Mouse (Mus musculus): Measurements from ENCODE around the gene Spcs2.

The Spcs2 gene

DNA sequence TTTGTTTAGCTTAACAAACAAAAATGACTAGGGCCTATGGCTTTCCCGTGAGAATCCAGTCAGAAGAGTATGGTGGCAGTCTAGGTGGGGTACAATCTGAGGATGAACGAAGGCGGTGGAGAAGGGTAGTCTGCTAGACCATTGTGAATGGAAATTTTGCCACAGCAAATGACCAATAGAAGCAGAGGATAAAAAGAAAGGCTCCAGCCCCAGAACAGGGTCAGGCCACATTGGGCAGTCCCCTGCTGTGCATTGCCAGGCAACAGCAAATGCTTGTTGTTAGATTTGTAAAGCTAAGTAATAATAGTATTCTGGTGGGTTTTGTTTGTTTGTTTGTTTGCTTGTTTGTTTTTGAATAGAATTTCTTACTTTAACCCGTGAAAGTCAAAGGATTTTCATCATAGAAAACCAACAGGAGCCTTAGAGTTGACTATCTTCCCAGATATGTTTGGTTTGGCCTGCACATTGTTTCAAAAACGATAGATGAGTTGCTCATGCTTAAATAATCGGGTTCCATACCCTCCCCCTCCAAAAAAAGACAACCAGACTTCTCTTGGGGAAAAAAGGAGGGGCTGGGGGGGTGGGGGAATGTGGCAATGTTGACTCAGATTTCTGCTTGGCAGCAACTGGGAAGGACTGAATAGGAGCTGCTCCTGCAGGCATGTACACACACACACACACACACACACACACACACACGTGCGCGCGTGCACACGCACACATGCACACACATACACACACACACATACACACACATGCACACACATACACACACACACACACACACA, 1.2 kb upstream of the Spcs2 start:
- no peak for DNase-seq (ENCODE audit: low spot score in 2 of 2)

DNA sequence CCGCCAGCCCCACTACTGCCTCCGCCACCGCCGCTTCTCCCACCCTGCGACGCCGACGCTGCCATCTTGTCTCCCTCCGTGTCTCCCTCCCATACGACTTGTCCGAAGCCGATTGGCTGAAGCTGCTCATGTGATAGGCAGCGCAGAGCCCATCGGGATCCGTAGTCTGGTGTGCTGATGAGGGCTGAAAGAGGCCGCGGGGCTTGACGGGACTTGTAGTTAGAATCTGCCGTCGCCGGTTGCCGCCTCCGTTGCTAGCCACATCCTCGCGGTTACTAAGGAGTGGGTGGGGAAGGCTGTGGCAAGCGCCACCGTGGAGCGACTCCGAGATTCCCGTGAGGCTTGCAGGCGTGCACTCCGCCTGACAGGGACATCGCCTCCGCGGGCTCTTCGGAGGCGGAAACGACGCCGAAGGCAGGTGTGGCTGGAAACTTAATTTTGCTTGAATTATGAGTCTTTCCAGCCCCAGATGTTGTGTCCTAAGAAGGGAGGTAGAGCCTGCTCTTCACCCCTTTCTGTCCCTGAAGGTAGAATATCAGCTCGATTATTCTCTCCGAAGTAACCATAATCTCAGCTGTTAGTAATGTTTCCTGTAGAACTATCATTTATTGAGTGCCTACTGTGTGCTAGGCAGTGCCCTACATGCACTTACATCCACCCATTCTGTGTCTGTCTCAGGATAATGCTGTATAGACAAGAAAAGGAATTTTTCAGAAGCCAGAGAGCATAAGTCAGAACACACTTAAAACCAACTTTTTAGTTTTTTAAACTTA, 4.3 kb downstream of the Spcs2 start, which contains the start of gene Xrra1:
Xrra1 (plus strand) TSS at position 304 of the 773 bp plus-strand sequence.
- DNase-seq (ENCODE audit: low spot score in 2 of 2) = peak; percentile 99

DNA sequence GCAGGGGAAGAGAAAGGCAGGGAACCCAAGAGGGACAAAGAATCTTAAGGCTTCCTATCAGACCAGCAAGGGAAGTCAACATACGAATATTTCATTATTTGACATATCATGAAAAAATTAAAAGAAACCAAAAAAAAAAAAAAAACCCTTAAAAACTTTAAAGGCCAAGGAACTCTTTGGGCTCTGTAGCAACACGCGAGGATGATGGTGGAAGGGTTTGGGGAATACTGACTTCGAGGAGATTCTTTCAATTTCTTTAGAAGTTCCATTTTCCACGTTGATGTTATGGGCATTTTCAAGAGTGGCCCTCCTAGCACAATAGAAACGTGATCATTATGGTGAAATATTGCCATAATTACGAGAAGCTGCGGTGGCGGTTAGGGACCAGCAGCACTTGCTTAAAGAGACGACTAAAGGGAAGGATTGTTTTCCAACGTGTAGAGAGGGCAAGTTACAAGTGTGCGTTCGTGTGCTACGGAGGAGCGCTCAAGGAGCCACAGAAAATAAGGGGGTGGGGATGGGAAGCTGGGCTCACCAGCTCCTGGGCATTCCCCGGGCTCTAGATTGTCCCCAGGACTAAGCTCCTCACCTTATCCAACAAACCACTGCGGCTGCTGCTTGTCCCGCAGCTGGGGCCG, 5.0 kb downstream of the Spcs2 start:
- DNase-seq (ENCODE audit: low spot score in 2 of 2) = no peak

DNA sequence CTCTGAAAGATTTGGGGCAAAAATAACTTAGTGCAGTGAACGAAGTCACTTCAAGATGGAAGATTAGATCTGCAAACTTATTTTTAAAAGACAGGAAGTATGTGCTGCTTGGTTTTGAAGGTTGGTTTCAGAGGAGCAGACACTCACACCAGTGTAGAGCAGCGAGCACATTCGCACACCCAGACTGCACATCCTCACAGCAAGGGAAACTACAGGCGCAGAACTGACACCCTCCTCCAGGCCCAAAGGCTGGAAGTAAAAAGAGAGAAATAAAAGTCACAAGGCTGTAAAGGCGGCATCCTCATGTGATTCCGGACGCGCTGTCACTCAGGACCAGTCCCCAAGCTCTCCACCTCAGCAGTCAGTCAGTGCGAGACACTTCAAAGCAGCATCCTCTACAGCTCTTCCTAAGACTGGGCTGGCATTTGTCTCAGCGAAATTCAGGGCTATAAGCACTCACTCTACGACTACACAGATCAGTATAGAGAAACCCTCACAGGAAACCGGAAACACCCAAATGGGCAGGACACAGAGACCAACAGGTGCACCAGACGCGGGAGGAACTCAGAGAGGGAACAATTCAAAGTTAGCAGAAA, 6.9 kb downstream of the Spcs2 start:
- no peak for DNase-seq (ENCODE audit: low spot score in 2 of 2)

DNA sequence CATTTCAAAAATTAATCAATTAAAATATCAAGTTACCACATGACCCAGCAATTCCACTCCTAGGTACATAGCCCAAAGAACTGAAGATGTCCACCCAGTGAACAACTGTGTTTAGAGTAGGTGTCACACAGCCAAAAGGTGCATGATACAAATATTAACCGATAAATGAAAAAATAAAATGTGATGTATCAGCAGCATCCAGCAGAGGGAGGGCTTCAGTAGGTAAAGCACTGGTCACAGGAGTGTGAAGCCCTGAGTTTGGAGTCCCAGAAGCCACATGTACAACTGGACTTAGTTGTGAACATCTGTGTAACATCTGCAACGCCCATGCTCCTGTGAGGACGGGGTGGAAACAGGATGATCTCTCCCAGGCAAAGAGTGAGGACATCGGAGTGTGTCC, 9.0 kb downstream of the Spcs2 start:
- DNase-seq (ENCODE audit: low spot score in 2 of 2) = no peak

DNA sequence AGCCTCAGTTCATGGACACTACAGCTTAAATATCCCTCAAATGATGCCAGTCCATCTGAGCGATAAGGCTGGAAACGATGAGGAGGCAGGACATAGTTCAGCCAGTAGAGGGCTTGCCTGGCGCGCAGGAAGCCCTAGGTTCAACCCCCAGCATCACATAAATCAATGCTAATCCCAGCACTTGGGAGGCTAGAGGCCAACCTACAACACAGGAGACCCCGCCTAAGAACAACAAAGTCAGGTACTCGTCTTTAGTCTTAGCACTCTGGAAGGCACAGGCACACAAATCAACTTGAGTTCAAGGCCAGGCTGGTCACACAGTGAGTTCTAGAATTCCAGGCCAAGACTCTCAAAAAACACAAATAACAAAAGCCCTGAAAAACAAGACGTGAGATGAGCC, 9.9 kb downstream of the Spcs2 start:
- DNase-seq (ENCODE audit: low spot score in 2 of 2) = no peak

DNA sequence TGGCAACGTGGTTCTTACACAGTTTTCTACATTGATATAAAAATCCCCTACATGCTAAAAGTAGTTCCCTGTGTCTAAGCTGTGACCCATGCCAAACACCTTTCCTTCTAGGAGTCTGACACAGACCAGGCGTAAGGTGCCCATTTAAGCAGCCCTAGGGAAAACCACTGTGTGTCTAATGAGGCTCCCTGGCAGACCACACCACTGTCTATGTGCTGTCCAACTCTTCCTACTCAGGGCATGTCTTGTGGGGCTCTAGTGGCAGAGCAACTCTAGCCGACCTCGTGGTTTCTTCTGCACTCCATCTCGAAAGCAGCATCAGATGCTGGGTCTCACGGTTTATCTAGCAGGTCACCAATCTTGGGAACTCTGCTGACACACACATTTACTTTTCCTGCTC, 11.6 kb downstream of the Spcs2 start:
- no peak for DNase-seq (ENCODE audit: low spot score in 2 of 2)

DNA sequence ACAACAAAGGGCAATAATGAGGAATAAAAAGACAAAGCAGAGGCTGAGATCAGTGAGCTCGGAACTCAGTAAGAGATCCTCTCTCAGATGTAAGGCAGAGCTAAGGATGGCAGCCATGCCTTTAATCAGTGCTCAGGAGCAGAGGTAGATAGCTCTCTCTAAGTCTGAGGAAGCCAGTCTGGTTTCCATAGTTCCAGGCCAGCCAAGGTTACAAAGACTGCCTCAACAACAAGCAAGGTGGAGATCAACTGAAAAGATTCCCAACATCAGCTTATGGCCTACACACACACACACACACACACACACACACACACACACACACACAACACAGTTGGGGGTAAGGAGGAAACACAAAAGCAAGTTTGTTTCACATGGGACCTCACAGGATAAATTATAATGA, 12.1 kb downstream of the Spcs2 start:
- no peak for DNase-seq (ENCODE audit: low spot score in 2 of 2)

DNA sequence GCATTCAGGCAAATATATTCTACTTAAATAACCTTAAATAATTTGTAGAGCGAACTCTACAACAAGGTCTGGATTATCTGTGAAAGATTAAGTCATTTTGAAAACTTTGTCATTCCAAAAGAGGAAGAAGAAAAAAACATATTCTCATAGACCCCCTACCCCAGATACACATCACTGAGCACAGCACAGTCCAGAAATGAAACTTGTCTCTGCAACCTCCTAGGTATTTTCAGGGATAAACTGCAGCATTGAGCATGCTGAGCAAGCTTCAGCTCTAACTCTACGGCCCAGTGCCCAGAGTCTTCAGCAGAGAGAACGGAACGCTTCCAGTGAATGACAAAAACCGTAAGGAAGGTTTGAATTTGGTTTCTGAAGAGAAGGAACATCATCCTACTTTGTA, 12.7 kb downstream of the Spcs2 start:
- DNase-seq (ENCODE audit: low spot score in 2 of 2) = no peak

DNA sequence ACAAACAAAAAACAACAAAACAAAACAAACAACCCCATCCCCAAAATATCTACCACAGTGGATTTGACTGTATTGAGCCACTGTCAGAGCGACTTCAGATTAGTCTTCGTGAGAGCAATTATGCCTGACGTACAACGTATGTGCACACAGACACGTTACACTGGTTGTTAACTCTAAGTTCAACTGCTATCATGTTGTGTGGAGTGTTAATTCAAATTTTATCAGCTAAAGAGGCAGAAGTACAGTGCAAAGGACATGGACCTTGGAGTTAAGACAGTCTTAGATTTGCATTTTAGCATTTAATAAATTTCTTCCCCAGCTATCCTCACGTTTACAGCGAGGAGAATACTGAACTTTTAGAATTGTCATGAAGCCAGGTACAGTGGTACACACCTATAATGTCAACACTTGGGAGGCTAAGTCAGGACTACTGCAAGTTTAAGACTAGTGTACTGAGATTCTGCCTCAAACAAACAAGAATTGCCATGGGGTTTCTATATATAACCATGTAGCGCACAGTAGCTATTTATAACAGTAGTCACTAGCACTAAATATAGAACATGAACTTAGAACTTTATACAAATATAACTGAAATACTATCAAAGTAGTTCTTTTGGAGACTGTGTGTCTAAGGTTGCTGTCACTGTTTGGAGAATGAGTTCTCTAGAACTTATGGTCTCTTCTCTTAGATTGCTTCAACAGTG, 17.6 kb downstream of the Spcs2 start:
- no peak for DNase-seq (ENCODE audit: low spot score in 2 of 2)

DNA sequence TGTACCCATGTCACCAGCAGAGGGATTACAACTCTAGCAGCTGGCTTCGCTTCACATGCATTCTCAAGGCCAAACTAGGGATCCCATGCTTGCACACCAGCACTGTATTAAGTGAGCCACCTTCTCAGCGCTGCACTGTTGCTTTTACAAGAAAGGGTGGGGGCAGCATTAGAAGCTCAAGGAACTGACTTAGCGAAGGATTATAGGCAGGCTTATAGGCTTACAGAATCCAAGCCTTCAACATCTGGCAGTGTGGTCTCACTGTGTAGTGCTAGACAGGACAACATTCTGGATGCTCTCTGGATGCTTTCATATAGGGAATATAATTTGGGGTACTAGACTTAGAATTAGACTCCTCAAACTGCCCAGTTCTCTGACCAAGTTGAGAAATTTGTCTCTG, 25.0 kb downstream of the Spcs2 start:
- DNase-seq (ENCODE audit: low spot score in 2 of 2) = no peak

DNA sequence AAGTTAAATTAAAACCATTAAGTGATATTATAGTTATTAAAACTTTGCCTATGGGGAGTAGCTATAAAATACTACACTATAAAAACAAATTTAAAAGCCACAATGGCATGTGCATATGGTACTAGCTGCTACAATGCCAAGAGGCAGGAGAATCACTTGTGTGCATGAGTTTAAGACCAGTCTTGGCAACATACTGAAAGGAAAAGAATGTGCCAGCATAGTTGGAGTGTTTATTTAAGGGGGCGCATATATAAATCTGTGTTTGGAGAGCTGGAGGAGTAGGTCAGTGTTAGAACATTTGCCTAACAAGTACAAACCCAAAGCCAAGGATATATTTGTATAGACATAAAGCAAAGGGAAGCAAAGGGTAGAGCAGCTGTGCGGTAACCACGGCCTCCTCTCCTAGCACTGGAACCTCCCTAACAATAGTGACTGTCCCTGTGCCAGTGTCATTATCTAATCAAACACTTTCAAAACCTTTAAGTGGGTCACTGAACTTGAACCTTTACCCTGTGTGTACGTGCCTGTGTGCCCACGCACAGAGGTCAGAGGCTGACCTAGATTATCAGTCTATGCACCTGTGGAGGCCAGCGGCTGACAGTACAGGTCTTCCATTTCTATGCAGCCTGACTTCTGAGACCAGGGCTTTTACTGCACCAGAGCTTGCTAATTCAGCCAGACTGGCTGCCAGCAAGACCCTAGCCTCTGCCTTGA, 25.7 kb downstream of the Spcs2 start:
- no peak for DNase-seq (ENCODE audit: low spot score in 2 of 2)

DNA sequence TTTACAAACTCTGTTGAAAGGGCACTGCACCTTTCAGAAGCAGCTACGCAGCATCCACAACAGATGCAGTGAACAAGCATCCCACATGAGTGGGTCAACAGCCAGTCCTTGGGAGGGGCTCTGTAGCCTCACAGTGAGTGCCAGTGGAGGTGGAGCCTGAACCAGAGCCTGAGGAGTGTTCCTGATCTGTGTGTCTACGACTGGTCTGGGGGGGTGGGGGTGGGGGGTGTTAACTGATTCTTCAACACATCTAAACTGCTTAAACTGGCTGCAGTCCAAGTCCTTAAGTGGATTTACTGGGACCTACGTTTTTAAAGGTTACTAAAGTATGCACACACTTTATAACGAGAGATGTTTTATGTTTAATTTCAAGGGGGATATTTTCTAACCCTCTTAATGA, 26.5 kb downstream of the Spcs2 start:
- DNase-seq (ENCODE audit: low spot score in 2 of 2) = no peak

DNA sequence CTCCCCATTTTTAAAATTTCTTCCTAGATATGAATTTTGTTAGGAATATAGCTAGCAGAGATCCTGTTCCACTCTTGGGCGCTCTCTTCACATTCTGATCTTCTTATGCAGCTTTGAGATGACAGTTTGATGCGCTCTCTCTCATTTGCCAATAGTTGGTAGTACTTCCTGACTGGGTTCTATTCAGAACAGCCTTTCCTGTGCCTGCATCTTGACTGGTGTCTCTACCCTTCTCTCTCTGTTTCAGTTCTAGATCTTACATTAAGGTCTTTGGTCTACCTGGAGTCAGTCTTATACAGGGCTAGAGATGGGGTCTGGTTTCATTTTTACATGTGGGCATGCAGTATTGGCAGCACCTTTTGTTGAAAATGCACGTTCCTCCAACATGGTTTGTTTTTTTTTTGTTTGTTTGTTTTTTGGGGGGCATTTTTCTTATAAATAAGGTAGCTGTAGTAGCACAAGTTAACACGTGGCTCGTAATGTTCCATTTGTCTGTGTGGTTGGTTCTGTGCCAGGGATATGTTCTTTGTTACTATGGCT, 28.9 kb downstream of the Spcs2 start:
- DNase-seq (ENCODE audit: low spot score in 2 of 2) = no peak

DNA sequence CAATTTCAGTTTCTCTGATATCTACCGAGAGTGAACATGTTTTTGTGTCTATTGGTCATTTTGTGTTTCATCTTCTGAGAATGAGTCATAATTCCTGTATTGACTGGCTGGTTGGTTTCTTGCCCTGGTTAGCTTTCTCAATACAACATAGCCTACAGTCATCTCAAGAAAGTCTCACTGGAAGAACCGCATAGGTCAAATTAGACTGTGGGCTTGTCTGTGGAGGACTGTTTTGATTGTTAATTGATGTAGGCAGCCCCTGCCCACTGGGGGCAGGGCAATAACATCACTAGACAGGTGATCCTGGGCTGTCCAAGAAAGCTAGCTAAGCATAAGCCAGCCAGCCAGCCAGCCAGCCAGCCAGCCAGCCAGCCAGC, 29.4 kb downstream of the Spcs2 start:
- no peak for DNase-seq (ENCODE audit: low spot score in 2 of 2)

DNA sequence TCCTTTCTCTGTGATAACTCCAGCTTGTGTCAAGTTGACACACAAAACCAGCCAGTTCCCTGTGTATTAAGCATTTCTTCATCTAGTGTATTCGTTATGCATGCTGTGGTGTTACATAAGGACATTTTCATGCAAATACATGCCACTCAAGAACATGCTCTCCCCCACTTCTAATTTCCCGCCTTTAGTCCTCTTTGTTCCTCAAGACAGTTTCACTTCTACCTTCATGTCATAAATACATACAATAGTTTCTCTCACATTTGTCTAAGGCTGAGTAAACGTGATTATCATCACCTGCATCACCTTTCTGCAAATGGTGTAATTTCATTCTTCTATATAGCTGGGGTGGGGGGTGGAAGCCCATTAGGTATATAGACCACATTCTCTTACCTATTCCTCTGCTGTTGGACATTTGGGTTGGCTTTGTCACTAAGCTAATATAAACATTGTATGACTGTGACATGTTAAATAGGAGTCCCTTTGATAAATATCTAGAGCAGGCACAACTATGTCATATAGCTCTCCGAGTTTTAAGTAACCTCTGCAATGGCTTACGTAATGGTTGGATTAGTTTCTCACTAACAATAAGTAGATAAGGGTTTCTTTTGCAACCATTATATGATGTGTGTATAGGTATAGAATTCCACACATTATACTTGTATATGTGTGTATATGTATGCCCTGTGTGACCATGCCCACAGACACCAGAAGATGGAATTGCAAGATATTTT, 30.0 kb downstream of the Spcs2 start:
- DNase-seq (ENCODE audit: low spot score in 2 of 2) = no peak

DNA sequence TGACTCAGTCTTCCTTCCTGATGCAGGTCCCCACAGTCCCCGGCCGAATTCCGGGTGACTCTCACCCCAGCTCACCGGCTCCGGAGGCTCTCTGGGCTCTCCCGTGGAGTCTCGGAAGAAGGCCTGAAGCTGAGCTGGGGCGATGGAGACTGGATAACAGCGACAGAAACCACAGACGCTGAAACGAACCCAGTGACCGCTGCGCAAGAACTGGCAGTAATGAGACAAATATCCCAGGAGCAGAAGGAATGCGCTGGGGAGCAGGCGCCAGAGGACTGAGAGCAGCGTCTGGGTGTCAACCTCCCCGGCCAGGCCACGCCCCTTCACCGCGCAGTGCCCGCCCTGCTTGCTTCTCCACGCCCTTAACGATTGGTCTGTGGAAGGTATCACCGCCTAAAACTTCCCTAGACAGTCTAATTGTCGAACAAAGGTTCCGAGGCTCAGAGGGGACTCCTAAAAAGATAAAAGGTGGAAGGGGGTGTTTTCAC, 35.1 kb downstream of the Spcs2 start, which contains the start of gene Neu3:
Neu3 (minus strand) TSS at position 335 of the 488 bp plus-strand sequence.
- peak; percentile 88 to 89 for DNase-seq (ENCODE audit: low spot score in 2 of 2)

DNA sequence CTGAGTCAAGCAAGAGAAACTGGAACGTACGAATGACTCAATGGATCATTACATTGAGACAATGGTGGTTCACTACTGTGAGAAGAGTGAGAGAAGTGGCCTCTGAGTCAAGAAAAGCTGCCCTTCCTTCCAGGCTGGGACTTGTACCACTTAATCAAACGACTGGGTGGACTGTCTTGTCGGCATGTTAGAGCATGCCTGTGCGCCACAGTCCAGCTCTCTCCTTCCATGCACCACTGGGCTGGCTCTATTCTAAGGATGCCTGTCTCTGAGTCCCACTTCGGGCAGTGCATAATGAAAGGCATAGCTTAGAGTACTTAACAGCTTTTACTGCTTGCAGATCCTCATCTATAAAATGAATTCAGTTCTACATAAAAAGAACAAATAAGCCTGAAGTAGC, 37.2 kb downstream of the Spcs2 start:
- no peak for DNase-seq (ENCODE audit: low spot score in 2 of 2)

DNA sequence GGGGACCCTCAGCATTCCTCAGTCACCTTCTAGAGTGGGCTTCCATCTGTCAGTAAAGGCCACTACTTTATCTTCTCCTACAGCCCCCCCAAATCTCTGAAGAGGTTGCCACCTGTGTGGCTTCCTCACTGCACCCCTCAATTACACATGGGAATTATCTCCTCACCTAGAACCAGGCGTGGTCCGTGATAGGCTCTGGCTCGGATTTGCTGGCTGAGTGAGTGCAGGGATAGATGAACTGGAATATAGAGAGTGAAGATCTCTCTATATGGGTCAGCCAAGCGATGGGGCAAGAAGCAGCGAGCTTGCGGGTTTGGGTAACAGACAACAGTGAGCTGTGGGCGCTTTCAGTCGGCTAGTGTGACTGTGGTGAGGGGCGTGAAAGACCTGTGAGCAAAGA, 37.8 kb downstream of the Spcs2 start:
- DNase-seq (ENCODE audit: low spot score in 2 of 2) = no peak
